Mouse (Mus musculus): Measurements from ENCODE around the gene Bcas3.

DNA sequence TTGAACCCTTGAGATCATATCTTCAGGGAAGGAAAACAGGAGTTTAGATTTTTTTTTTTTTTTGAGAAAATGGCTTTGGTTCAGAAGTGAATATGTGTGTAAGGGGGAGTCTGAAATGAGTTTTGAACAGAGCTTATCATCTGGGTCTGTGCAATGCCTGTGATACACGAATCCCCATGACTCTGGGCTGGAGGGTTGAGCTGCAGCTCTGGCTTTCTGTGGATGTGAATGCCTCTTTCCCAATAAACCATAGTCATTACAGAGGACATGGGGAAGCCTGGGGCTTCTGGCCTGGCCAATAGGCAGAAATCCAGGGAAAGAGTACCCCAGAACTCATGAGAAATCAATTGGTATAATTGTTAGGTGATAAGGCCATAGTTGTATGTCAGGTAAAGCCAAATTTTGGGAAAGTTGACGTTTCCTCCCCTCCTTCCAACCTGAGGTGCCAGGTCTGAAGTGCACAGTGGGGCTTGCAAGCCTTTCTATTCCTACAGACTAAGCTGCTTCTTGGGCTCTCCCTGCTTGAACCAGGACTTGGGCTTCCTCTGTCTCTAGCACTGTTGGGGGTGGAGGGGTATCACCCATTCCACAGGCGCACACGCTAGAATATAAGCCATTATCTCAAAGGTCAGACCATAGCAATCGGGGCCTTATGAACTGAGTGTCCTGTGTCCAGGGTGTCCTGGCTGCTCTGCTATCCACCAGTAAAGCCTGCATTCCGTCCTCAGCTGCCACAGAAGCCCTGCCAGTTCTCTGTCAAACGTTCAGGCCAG, 486.5 kb downstream of the Bcas3 start:
- no peak for TF ChIP-seq POLR2A (IDR thresholded peaks at IDR 0.05; ENCODE audit: low read depth, low read length)
- TF ChIP-seq CTCF (IDR thresholded peaks at IDR 0.05; ENCODE audit: borderline replicate concordance, insufficient read depth, low read length): no peak
